Mouse (Mus musculus): ENCODE results near the gene Piezo1. TPM values are rescaled to one million over a fixed set of nuclear protein-coding genes. Genes with fewer than 3 reads are reported as not detected.

Piezo1 gene
- polyA plus RNA-seq, 1 experiment from 2014 or later: 23.3 TPM

DNA sequence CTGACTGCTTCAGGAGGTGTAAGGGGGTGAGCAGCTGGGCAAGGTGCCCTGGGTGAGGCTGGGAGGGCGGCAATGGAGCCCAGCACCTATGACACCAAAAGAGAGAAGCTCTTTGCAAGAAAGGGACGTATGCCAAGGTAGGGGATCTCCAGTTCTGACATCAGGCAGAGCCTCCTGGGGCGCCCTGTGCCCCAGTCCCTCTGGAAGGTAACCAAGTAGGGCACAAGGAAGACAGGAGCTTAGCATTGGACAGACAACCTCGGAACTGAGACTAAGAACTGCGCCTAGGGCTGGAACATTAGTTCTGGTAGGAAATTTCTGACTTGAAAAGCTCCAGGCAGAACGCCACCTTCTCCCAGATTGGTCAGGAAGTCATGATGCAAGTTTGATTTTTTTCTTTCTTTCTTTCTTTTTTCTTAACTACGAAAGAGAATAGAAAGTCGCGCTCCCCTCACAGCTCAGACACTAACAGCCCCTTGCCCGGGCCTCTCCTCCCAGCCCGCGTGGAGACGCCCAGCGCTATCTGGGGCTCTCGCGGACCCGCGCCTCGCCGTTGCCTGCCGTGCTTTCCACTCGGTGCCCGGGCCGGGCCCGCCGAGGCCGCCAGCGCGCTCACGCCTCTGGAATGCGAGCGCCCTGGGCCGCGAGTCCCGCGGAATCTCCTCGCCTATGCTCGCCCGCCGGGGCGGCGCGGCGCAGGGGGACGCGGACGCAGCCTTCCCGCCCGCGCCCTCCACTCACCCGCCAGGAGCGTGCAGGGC is 715 bp downstream of the Piezo1 start:
- H3K9me3 ChIP-seq (ENCODE audit: control insufficient read depth, low read length): no peaks in the 10 kb centered on the region
- H3K4me2 ChIP-seq (ENCODE audit: low read depth, low read length): peak overlapping the region; percentile 81
- peak overlapping the region; percentile 89 for H3K27ac ChIP-seq (ENCODE audit: low read length)
- peaks cover 46% of the 10 kb centered on the region for H3K4me1 ChIP-seq (replicated peaks; ENCODE audit: control insufficient read depth, insufficient read depth, low read length)
- peak overlapping the region; percentile 81 for H3K4me3 ChIP-seq (ENCODE audit: low read length)
- H3K36me3 ChIP-seq (ENCODE audit: control insufficient read depth, insufficient read depth, low read length): no peaks in the 10 kb centered on the region
- WGBS: 2% methylated on average over 52 of the region's 52 CpGs
- no peaks in the 10 kb centered on the region for H3K27me3 ChIP-seq (ENCODE audit: control insufficient read depth, insufficient read depth, low read depth, low read length)
- peak; percentile 62 for ATAC-seq (ENCODE audit: low read depth)
- peak overlapping the region; percentile 97 for H3K9ac ChIP-seq (ENCODE audit: low read length)

DNA sequence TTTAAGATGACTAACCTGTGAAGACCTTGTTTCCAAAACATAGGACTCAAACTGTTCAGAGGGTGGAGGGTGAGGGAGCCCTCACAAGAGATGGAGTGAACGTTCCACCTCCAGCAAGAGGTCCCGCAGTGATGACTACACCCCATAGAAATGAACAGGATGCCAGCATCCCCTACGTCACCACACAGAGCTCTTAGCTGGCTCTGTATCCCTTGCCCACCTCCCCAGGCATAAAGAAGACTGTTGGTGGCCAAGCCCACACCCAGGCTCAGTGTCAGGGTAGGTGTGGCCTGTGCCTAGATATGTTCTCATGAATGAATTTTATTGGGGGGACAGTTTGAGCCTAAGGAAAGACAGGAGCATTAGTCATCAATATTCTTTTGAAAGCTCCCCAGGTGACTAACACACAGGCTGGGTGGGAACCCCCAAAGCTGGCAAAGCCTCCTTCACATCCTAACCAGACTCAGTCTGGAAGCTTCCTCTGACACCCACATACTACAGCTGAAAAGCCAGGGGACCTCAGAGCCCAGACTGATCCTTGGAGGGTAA is 2.2 kb downstream of the Piezo1 start:
- peak overlapping the region; percentile 81 for H3K4me3 ChIP-seq (ENCODE audit: low read length)
- ATAC-seq (ENCODE audit: low read depth): no peak
- peak overlapping the region; percentile 97; the same call in 1 of the 2 replicates for H3K9ac ChIP-seq (ENCODE audit: low read length)
- no peaks in the 10 kb centered on the region for H3K9me3 ChIP-seq (ENCODE audit: control insufficient read depth, low read length)
- no peak overlapping the region; the same call in 1 of the 2 replicates for H3K27ac ChIP-seq (ENCODE audit: low read length)
- H3K27me3 ChIP-seq (ENCODE audit: control insufficient read depth, insufficient read depth, low read depth, low read length): no peaks in the 10 kb centered on the region
- WGBS: 66% methylated on average over 3 of the region's 3 CpGs
- H3K4me1 ChIP-seq (replicated peaks; ENCODE audit: control insufficient read depth, insufficient read depth, low read length): peaks cover 41% of the 10 kb centered on the region
- peak overlapping the region; percentile 81 for H3K4me2 ChIP-seq (ENCODE audit: low read depth, low read length)
- H3K36me3 ChIP-seq (ENCODE audit: control insufficient read depth, insufficient read depth, low read length): no peaks in the 10 kb centered on the region; the same call in 1 of the 2 replicates

DNA sequence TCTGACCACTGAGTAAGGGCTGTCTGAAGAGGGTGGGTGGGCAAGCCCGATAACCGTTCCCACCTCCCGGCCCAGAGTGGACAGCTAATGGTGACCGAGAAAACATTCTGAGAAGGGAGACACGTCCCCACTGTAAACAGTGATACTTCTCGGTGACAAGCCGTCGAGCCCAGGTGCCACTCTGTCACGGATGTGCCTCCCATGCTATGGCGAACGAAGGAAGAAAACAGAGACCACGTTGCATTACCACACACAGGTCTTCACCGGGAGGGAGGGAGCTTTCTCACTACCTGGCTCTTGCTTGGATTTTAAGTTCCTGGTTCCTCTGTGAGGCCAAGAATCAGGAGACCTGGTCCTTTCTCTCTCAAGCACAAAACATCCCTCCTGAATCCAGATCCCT is 2.8 kb downstream of the Piezo1 start:
- peak overlapping the region; percentile 0; the same call in 1 of the 2 replicates for H3K4me3 ChIP-seq (ENCODE audit: low read length)
- no peaks in the 10 kb centered on the region for H3K27me3 ChIP-seq (ENCODE audit: control insufficient read depth, insufficient read depth, low read depth, low read length)
- no peak overlapping the region for H3K9ac ChIP-seq (ENCODE audit: low read length)
- ATAC-seq (ENCODE audit: low read depth): no peak
- peak overlapping the region; percentile 36; the same call in 1 of the 2 replicates for H3K4me2 ChIP-seq (ENCODE audit: low read depth, low read length)
- H3K27ac ChIP-seq (ENCODE audit: low read length): no peak overlapping the region
- H3K9me3 ChIP-seq (ENCODE audit: control insufficient read depth, low read length): no peaks in the 10 kb centered on the region
- peaks cover 41% of the 10 kb centered on the region for H3K4me1 ChIP-seq (replicated peaks; ENCODE audit: control insufficient read depth, insufficient read depth, low read length)
- H3K36me3 ChIP-seq (ENCODE audit: control insufficient read depth, insufficient read depth, low read length): no peaks in the 10 kb centered on the region; the same call in 1 of the 2 replicates
- 52% methylated on average over 13 of the region's 13 CpGs for WGBS

DNA sequence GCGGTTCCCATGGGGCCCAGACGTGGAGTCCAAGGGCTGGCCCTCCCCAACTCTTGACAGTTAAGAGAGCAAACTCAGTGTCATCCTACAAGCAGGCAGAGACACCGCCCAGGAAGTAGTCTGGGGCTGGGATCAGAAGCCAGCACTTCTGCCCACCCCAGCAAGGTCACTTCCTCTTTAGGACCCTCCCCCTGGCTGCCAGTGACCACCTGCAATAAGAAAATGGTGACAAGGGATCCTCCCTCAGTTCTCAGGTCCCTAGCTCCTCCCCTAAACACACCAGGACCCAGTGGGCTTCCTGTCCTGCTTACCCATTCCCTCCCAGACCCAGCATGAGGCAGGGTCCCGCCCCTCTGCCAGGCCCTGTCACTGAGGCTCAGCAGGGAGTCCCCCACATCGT is 3.3 kb downstream of the Piezo1 start:
- H3K4me2 ChIP-seq (ENCODE audit: low read depth, low read length): peak overlapping the region; percentile 36
- H3K9me3 ChIP-seq (ENCODE audit: control insufficient read depth, low read length): no peaks in the 10 kb centered on the region
- no peaks in the 10 kb centered on the region for H3K27me3 ChIP-seq (ENCODE audit: control insufficient read depth, insufficient read depth, low read depth, low read length)
- H3K9ac ChIP-seq (ENCODE audit: low read length): peak overlapping the region; percentile 61; the same call in 1 of the 2 replicates
- WGBS: 30% methylated on average over 5 of the region's 5 CpGs
- H3K4me1 ChIP-seq (replicated peaks; ENCODE audit: control insufficient read depth, insufficient read depth, low read length): peaks cover 41% of the 10 kb centered on the region
- H3K4me3 ChIP-seq (ENCODE audit: low read length): peak overlapping the region; percentile 12
- H3K27ac ChIP-seq (ENCODE audit: low read length): peak overlapping the region; percentile 82
- ATAC-seq (ENCODE audit: low read depth): no peak
- H3K36me3 ChIP-seq (ENCODE audit: control insufficient read depth, insufficient read depth, low read length): no peaks in the 10 kb centered on the region; the same call in 1 of the 2 replicates

DNA sequence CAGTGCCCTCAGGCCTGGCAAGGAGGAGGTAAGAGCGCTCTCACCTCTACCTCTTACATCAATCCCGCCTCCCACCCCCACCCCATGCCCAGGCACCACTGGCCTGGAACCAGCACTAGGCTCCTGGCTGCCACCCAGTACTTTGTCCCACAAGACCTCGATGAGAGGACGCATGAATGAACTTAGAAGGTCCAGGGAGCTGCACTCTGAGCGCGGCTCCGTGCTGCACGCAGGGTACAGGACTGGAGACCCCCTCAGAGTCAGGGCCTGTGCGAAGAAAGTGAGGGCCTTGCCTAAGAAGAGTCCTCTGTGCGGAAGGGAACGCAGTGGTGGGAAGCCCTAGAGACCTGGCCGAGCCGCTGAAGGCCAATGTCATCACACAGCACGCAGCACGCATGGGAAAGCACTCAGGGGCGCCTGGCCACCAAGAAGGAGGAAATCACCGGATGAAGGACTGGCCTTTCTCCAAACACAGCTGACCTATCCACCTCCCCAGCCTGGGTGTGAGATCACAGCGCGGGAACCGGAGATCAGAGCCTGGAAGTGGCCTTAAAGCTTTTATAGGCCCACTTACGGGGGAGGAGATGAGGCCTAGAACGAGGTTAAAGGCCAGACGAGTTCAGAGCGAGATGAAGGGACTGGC is 4.2 kb downstream of the Piezo1 start:
- H3K9me3 ChIP-seq (ENCODE audit: control insufficient read depth, low read length): no peaks in the 10 kb centered on the region
- H3K27ac ChIP-seq (ENCODE audit: low read length): peak overlapping the region; percentile 82
- peaks cover 41% of the 10 kb centered on the region for H3K4me1 ChIP-seq (replicated peaks; ENCODE audit: control insufficient read depth, insufficient read depth, low read length)
- peak overlapping the region; percentile 12 for H3K4me3 ChIP-seq (ENCODE audit: low read length)
- WGBS: 31% methylated on average over 24 of the region's 24 CpGs
- peak overlapping the region; percentile 36 for H3K4me2 ChIP-seq (ENCODE audit: low read depth, low read length)
- H3K36me3 ChIP-seq (ENCODE audit: control insufficient read depth, insufficient read depth, low read length): no peaks in the 10 kb centered on the region; the same call in 1 of the 2 replicates
- peak overlapping the region; percentile 61 for H3K9ac ChIP-seq (ENCODE audit: low read length)
- no peak for ATAC-seq (ENCODE audit: low read depth)
- H3K27me3 ChIP-seq (ENCODE audit: control insufficient read depth, insufficient read depth, low read depth, low read length): no peaks in the 10 kb centered on the region

DNA sequence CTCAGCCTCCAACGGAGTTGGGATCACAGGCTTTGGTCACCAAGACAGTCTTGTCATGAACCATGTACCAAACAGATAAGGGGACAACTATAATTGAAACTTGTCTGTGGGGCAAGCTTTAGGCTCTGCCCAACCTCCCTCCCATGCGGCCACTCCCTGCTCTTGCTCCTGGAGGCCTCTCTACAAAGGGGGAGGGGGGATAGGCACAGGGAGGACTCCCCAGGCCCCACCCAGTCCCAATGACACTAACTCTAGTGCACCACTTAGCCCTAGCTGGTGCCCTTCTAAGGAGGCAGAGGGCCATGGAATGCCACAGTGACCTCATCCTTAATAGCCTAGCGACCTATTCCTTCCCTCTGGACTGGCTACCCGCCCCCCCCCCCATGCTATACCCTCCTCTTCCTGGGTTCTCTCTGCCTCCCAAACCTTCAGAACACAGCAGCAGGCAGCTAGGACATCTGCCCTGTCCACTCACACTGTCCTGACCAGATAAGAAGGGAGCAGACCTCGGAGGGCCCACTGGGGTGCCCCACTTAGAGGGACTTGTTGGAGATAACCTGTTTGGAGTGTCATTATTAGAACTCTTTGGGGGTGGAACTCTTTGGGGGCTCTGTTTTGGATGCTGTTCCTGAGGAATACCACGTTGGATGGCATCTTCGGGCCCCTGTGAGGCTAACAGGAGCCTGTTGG is 4.9 kb downstream of the Piezo1 start:
- ATAC-seq (ENCODE audit: low read depth): no peak
- H3K4me3 ChIP-seq (ENCODE audit: low read length): no peak overlapping the region

DNA sequence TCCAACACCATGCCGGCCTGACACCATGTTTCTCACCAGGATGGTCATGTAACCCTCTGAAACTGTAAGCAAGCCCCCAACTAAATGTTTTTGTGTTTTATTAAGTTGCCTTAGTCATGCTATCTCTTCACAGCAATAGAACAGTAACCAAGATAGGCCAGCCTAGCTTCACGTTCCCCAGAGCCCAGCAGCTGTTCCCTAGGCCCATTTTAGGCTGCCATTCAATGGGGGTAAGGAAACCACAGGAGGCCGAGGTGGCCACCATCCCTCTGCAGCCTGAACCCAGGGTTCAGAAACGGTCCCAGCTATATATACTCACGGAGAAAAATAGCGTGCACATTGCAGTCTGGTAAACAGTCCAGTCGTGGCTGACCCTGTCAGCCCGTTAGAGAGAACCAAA is 7.0 kb downstream of the Piezo1 start:
- H3K4me1 ChIP-seq (replicated peaks; ENCODE audit: control insufficient read depth, insufficient read depth, low read length): peaks cover 30% of the 10 kb centered on the region

More for the DNA sequence above, 4.9 kb downstream of the Piezo1 start:
- Histone ChIP-seq H3K36me3 (ENCODE audit: control insufficient read depth, insufficient read depth, low read length) (no peaks in the 10 kb centered on the region; the same call in 1 of the 2 replicates), H3K4me1 (replicated peaks; ENCODE audit: control insufficient read depth, insufficient read depth, low read length) (peaks cover 41% of the 10 kb centered on the region), H3K27me3 (ENCODE audit: control insufficient read depth, insufficient read depth, low read depth, low read length) (no peaks in the 10 kb centered on the region), H3K4me2 (ENCODE audit: low read depth, low read length) (no peak overlapping the region; the same call in 1 of the 2 replicates), H3K9me3 (ENCODE audit: control insufficient read depth, low read length) (no peaks in the 10 kb centered on the region), H3K9ac (ENCODE audit: low read length) (peak overlapping the region; percentile 61), H3K27ac (ENCODE audit: low read length) (peak overlapping the region; percentile 82)
- 69% methylated on average over 6 of the region's 7 CpGs for WGBS

DNA sequence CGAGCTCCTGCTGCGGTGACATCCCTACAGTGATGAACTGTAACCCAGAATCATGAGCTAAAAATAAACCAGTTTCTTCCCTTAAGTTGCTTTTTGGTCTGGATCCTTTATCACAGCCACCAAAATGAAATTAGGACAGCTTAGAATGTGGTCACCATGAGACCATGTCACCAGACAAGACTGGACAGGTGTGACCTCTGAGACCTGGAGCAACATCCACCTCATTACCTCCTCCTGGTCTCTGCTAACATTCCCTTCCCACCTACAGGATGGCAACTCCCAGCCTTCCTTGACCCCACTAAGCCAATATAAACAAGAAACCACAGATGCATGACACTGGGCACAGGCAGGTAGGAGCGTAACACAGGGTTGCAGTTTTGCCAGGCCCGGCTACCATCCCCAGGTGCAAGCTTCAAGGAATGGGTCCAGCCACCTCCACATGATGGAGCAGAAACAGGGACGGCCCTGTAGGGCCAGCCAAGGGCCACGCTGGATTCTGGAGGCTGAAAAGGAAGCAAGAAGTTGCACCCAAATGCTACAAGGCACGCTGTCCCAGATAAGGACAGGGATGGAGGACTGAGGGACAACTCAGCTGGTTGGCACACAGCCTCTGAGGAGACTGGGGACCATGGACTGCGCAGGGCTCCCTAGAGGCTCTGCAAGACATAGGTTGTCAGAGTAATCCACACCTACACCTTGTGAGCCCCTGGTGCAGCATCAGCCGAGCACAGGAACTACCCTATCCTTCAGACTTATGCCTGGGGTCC is 12.6 kb downstream of the Piezo1 start:
- Histone ChIP-seq H3K4me1 (replicated peaks; ENCODE audit: control insufficient read depth, insufficient read depth, low read length) (peaks cover 30% of the 10 kb centered on the region), H3K27ac (ENCODE audit: low read length) (peak overlapping the region; percentile 31), H3K4me3 (ENCODE audit: low read length) (no peak overlapping the region), H3K9ac (ENCODE audit: low read length) (no peak overlapping the region; the same call in 1 of the 2 replicates), H3K36me3 (ENCODE audit: control insufficient read depth, insufficient read depth, low read length) (no peaks in the 10 kb centered on the region; the same call in 1 of the 2 replicates), H3K27me3 (ENCODE audit: control insufficient read depth, insufficient read depth, low read depth, low read length) (no peaks in the 10 kb centered on the region), H3K9me3 (ENCODE audit: control insufficient read depth, low read length) (no peaks in the 10 kb centered on the region), H3K4me2 (ENCODE audit: low read depth, low read length) (no peak overlapping the region)
- no peak for ATAC-seq (ENCODE audit: low read depth)
- 79% methylated on average over 9 of the region's 9 CpGs for WGBS

More for the DNA sequence above, 7.0 kb downstream of the Piezo1 start:
- Histone ChIP-seq H3K9me3 (ENCODE audit: control insufficient read depth, low read length) (no peaks in the 10 kb centered on the region), H3K36me3 (ENCODE audit: control insufficient read depth, insufficient read depth, low read length) (no peaks in the 10 kb centered on the region; the same call in 1 of the 2 replicates), H3K4me3 (ENCODE audit: low read length) (no peak overlapping the region), H3K27ac (ENCODE audit: low read length) (no peak overlapping the region), H3K9ac (ENCODE audit: low read length) (no peak overlapping the region), H3K27me3 (ENCODE audit: control insufficient read depth, insufficient read depth, low read depth, low read length) (no peaks in the 10 kb centered on the region), H3K4me2 (ENCODE audit: low read depth, low read length) (no peak overlapping the region)
- WGBS: 89% methylated on average over 8 of the region's 8 CpGs
- no peak for ATAC-seq (ENCODE audit: low read depth)

Measured in lung, embryonic 16.5 days (tissue).